Mouse (Mus musculus): ENCODE results near the gene Dok7.

DNA sequence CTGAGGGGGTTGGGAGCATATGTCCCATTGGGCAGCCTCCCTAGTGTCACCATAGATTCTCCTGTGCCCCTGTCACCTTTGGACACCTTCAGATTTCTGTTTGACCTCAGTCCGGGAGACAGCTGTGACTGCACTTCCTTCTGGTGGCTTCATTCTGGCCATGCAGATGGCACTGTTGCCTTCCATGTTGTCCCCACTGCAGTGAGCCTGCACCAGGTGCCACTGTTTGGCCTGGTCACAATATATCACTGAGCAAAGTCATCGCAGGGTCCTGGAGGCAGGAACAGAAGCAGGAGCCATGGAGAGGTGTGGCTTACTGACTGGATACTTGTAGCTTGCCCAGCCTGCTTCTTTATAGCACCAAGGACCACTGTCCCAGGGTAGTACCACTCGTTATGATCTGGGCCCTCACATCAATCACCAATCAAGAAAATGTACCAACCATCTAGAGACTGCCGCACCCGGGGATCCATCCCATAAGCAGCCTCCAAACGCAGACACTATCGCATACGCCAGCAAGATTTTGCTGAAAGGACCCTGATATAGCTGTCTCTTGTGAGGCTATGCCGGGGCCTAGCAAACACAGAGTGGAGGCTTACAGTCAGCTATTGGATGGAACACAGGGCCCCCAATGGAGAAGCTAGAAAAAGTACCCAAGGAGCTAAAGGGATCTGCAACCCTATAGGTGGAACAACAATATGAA, 75.9 kb downstream of the Dok7 start:
- no peak for TF ChIP-seq CTCF (IDR thresholded peaks at IDR 0.05; ENCODE audit: borderline replicate concordance, extremely low read depth, insufficient read depth, insufficient read length)
- TF ChIP-seq POLR2A (IDR thresholded peaks at IDR 0.05; ENCODE audit: borderline replicate concordance, extremely low read depth, insufficient read depth, insufficient read length, poor library complexity, severe bottlenecking): no peak
